Mouse (Mus musculus) effector memory CD4-positive, alpha-beta T cell, adult 7 months (primary cell): ENCODE data around the gene Glo1. TPM values are rescaled to one million over a fixed set of nuclear protein-coding genes. Genes with fewer than 3 reads are reported as not detected.

Experiments
- polyA plus RNA-seq: library from polyadenylated mRNA; unstranded; fragments of 100-300 nt; shearing (Covaris generic); gene quantifications from one replicate; pipeline ENCODE4 v1.2.1, GENCODE M21; 2017

Glo1 gene
- polyA plus RNA-seq = 64.4 TPM

DNA sequence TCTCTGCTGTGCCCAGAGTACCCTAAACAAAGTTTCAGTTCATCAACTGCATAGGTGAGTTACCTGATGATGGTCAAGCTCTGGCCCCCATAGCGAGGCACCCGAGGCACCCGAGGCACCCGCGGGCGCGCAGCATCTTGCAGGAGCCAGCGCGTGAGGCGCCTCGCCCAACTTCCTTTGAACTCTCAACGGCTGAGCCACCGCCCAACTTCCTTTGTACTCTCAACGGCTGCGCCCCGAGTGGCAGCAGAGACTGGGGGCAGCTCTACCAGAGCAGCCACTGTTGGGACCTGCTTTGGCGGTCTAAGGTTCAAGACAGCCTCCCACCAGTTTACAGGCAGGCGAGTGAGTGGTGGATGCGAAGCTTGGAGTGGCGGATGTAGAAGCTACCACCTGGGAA is at the start of gene Glo1:
Glo1 (minus strand) TSS at position 153 of the 400 bp plus-strand sequence.

DNA sequence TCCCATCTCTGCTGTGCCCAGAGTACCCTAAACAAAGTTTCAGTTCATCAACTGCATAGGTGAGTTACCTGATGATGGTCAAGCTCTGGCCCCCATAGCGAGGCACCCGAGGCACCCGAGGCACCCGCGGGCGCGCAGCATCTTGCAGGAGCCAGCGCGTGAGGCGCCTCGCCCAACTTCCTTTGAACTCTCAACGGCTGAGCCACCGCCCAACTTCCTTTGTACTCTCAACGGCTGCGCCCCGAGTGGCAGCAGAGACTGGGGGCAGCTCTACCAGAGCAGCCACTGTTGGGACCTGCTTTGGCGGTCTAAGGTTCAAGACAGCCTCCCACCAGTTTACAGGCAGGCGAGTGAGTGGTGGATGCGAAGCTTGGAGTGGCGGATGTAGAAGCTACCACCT is 2.5 kb downstream of the Glo1 start, which contains the start of gene Dnah8:
Dnah8 (plus strand) TSS at position 223 of the 400 bp plus-strand sequence.

DNA sequence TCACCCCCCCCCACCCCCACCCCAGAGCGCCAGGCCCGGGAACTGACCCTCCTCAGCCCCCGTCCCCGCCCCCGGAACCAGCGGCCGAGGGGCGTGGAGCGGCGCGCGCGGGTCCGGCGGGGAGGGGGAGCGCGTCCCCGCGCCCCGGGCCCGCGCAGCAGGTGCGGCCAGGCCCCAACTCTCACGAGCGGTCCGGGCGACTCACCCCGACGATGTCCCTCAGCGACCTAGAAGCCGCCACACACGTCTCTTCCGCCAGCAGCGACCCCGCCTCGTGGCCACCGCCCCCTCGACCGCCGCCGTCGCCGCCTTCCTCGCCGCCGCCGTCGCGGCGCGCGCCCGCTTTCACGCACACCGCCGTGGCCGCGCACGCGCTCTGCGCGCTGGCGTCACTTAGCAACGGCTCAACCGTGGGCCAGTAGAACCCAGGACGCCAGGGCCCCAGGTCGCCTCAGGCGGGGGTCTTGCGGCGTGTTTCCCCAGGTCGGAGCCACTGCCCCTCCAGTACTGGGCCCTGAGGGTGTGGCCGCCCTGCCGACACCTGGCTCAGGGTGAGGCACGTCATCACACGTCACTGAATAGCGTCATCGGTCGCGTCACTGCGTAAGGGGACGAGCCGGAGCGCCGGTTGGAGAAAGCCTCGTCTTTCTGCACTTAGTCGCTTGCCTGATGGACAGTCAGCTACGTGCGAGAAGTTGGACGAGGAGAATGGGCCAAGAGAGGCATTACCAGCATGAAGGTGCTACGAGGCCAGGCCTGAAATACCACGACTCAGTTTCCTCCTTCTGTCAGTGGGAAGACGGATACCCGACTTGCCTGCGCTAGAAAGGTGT is 50.5 kb downstream of the Glo1 start, which contains the start of gene Btbd9:
Btbd9 (minus strand) TSS at position 548 of the 833 bp plus-strand sequence.

Other genes with a start within 250 kb of the Glo1 start
- 83.3 TPM for gene Btbd9, start 50.4 kb downstream of the Glo1 start, polyA plus RNA-seq
- gene Dnah8, start 2.5 kb downstream of the Glo1 start, polyA plus RNA-seq = 13.9 TPM